Mouse (Mus musculus): ENCODE results near the gene Zfp609. TPM values are rescaled to one million over a fixed set of nuclear protein-coding genes. Genes with fewer than 3 reads are reported as not detected.
A peak's percentile ranks its signal among the peaks of the same experiment; 100 is the strongest.
"Not testable (repeated sequence)": the region's sequence is repeated elsewhere in the genome, so short reads cannot be mapped to it uniquely, and the experiment has no call there.

Zfp609 gene
- polyA plus RNA-seq, 1 experiment from 2014 or later: 7.8 TPM

GRCm38 (mm10) chr9:65661029-65661428 lies 166.3 kb downstream of the Zfp609 start:
- Histone ChIP-seq H3K36me3 (ENCODE audit: control insufficient read depth, insufficient read depth, low read length) (no peaks in the 10 kb centered on the region), H3K27ac (ENCODE audit: low read depth) (no peak overlapping the region), H3K4me2 (ENCODE audit: low read length) (no peak overlapping the region), H3K9ac (ENCODE audit: low read length) (no peak overlapping the region), H3K9me3 (ENCODE audit: control insufficient read depth, low read length) (no peaks in the 10 kb centered on the region), H3K4me3 (ENCODE audit: low read depth, low read length) (no peak overlapping the region), H3K27me3 (replicated peaks; ENCODE audit: control insufficient read depth, insufficient read depth, low read length) (no peaks in the 10 kb centered on the region), H3K4me1 (replicated peaks; ENCODE audit: control insufficient read depth, insufficient read depth, low read length) (no peaks in the 10 kb centered on the region)
- no peak for ATAC-seq (replicated peaks; ENCODE audit: low FRiP score, low TSS enrichment, low read depth)
- DNase-seq (ENCODE audit: low spot score): no peak
- 72% methylated on average over 5 of the region's 5 CpGs for WGBS

- Histone ChIP-seq H3K36me3 (ENCODE audit: control insufficient read depth, insufficient read depth, low read length) (no peaks in the 10 kb centered on the region), H3K27ac (ENCODE audit: low read depth) (no peak overlapping the region), H3K9ac (ENCODE audit: low read length) (no peak overlapping the region), H3K27me3 (replicated peaks; ENCODE audit: control insufficient read depth, insufficient read depth, low read length) (no peaks in the 10 kb centered on the region), H3K4me3 (ENCODE audit: low read depth, low read length) (no peak overlapping the region), H3K9me3 (ENCODE audit: control insufficient read depth, low read length) (no peaks in the 10 kb centered on the region), H3K4me1 (replicated peaks; ENCODE audit: control insufficient read depth, insufficient read depth, low read length) (no peaks in the 10 kb centered on the region), H3K4me2 (ENCODE audit: low read length) (no peak overlapping the region)
- 83% methylated on average over 3 of the region's 3 CpGs for WGBS
- ATAC-seq (replicated peaks; ENCODE audit: low FRiP score, low TSS enrichment, low read depth) (no peak), DNase-seq (ENCODE audit: low spot score) (no peak)
Measured at GRCm38 (mm10) chr9:65657218-65657617, 170.1 kb downstream of the Zfp609 start.

- 77% methylated on average over 8 of the region's 8 CpGs for WGBS
- no peaks in the 10 kb centered on the region for H3K27me3 ChIP-seq (replicated peaks; ENCODE audit: control insufficient read depth, insufficient read depth, low read length)
- no peak overlapping the region for H3K9ac ChIP-seq (ENCODE audit: low read length)
- H3K9me3 ChIP-seq (ENCODE audit: control insufficient read depth, low read length): no peaks in the 10 kb centered on the region
- DNase-seq (ENCODE audit: low spot score) (no peak), ATAC-seq (replicated peaks; ENCODE audit: low FRiP score, low TSS enrichment, low read depth) (no peak)
- H3K4me3 ChIP-seq (ENCODE audit: low read depth, low read length): no peak overlapping the region
- no peak overlapping the region for H3K27ac ChIP-seq (ENCODE audit: low read depth)
- no peak overlapping the region for H3K4me2 ChIP-seq (ENCODE audit: low read length)
- no peaks in the 10 kb centered on the region for H3K36me3 ChIP-seq (ENCODE audit: control insufficient read depth, insufficient read depth, low read length)
- H3K4me1 ChIP-seq (replicated peaks; ENCODE audit: control insufficient read depth, insufficient read depth, low read length): peaks cover 4% of the 10 kb centered on the region
Measured at GRCm38 (mm10) chr9:65655540-65655939, 171.8 kb downstream of the Zfp609 start.

- no peaks in the 10 kb centered on the region for H3K27me3 ChIP-seq (replicated peaks; ENCODE audit: control insufficient read depth, insufficient read depth, low read length)
- peaks cover 11% of the 10 kb centered on the region for H3K4me1 ChIP-seq (replicated peaks; ENCODE audit: control insufficient read depth, insufficient read depth, low read length)
- no peak overlapping the region for H3K4me2 ChIP-seq (ENCODE audit: low read length)
- H3K4me3 ChIP-seq (ENCODE audit: low read depth, low read length): no peak overlapping the region
- no peak overlapping the region for H3K9ac ChIP-seq (ENCODE audit: low read length)
- H3K36me3 ChIP-seq (ENCODE audit: control insufficient read depth, insufficient read depth, low read length): no peaks in the 10 kb centered on the region
- DNase-seq (ENCODE audit: low spot score): no peak
- no peak overlapping the region for H3K27ac ChIP-seq (ENCODE audit: low read depth)
- WGBS: 81% methylated on average over 3 of the region's 3 CpGs
- H3K9me3 ChIP-seq (ENCODE audit: control insufficient read depth, low read length): no peaks in the 10 kb centered on the region
- ATAC-seq (replicated peaks; ENCODE audit: low FRiP score, low TSS enrichment, low read depth): no peak
Measured at GRCm38 (mm10) chr9:65654700-65655237, 172.6 kb downstream of the Zfp609 start.

- WGBS: 88% methylated on average over 4 of the region's 4 CpGs
- no peak overlapping the region for H3K4me3 ChIP-seq (ENCODE audit: low read depth, low read length)
- ATAC-seq (replicated peaks; ENCODE audit: low FRiP score, low TSS enrichment, low read depth) (no peak), DNase-seq (ENCODE audit: low spot score) (no peak)
- H3K9ac ChIP-seq (ENCODE audit: low read length): no peak overlapping the region
- H3K4me1 ChIP-seq (replicated peaks; ENCODE audit: control insufficient read depth, insufficient read depth, low read length): peaks cover 13% of the 10 kb centered on the region
- H3K27me3 ChIP-seq (replicated peaks; ENCODE audit: control insufficient read depth, insufficient read depth, low read length): no peaks in the 10 kb centered on the region
- no peak overlapping the region for H3K4me2 ChIP-seq (ENCODE audit: low read length)
- no peaks in the 10 kb centered on the region for H3K36me3 ChIP-seq (ENCODE audit: control insufficient read depth, insufficient read depth, low read length)
- no peak overlapping the region for H3K27ac ChIP-seq (ENCODE audit: low read depth)
- no peaks in the 10 kb centered on the region for H3K9me3 ChIP-seq (ENCODE audit: control insufficient read depth, low read length)
Measured at GRCm38 (mm10) chr9:65653741-65654140, 173.6 kb downstream of the Zfp609 start.

- WGBS: 78% methylated on average over 1 of the region's 1 CpGs
- not testable (repeated sequence) for H3K27ac ChIP-seq (ENCODE audit: low read depth); DNase-seq (ENCODE audit: low spot score); H3K9ac ChIP-seq (ENCODE audit: low read length); H3K4me3 ChIP-seq (ENCODE audit: low read depth, low read length); ATAC-seq (replicated peaks; ENCODE audit: low FRiP score, low TSS enrichment, low read depth); H3K4me2 ChIP-seq (ENCODE audit: low read length); H3K27me3 ChIP-seq (replicated peaks; ENCODE audit: control insufficient read depth, insufficient read depth, low read length); H3K9me3 ChIP-seq (ENCODE audit: control insufficient read depth, low read length); H3K36me3 ChIP-seq (ENCODE audit: control insufficient read depth, insufficient read depth, low read length)
- H3K4me1 ChIP-seq (replicated peaks; ENCODE audit: control insufficient read depth, insufficient read depth, low read length): peaks cover 13% of the 10 kb centered on the region
Measured at GRCm38 (mm10) chr9:65651957-65652356, 175.4 kb downstream of the Zfp609 start.

- H3K27ac ChIP-seq (ENCODE audit: low read depth): 0 out of 2 replicates have a peak overlapping the region, but pooled peaks have one; percentile 27
- H3K4me3 ChIP-seq (ENCODE audit: low read depth, low read length): no peak overlapping the region
- no peak overlapping the region for H3K4me2 ChIP-seq (ENCODE audit: low read length)
- peaks cover 13% of the 10 kb centered on the region for H3K4me1 ChIP-seq (replicated peaks; ENCODE audit: control insufficient read depth, insufficient read depth, low read length)
- no peaks in the 10 kb centered on the region for H3K9me3 ChIP-seq (ENCODE audit: control insufficient read depth, low read length)
- 25% methylated on average over 1 of the region's 1 CpGs for WGBS
- H3K27me3 ChIP-seq (replicated peaks; ENCODE audit: control insufficient read depth, insufficient read depth, low read length): no peaks in the 10 kb centered on the region
- DNase-seq (ENCODE audit: low spot score) (no peak), ATAC-seq (replicated peaks; ENCODE audit: low FRiP score, low TSS enrichment, low read depth) (no peak)
- H3K36me3 ChIP-seq (ENCODE audit: control insufficient read depth, insufficient read depth, low read length): no peaks in the 10 kb centered on the region
- H3K9ac ChIP-seq (ENCODE audit: low read length): no peak overlapping the region
Measured at GRCm38 (mm10) chr9:65649997-65650396, 177.4 kb downstream of the Zfp609 start.

GRCm38 (mm10) chr9:65648730-65649129 lies 178.6 kb downstream of the Zfp609 start:
- H3K4me1 ChIP-seq (replicated peaks; ENCODE audit: control insufficient read depth, insufficient read depth, low read length): peaks cover 13% of the 10 kb centered on the region
- DNase-seq (ENCODE audit: low spot score) (no peak), ATAC-seq (replicated peaks; ENCODE audit: low FRiP score, low TSS enrichment, low read depth) (no peak)
- no peak overlapping the region for H3K27ac ChIP-seq (ENCODE audit: low read depth)
- H3K27me3 ChIP-seq (replicated peaks; ENCODE audit: control insufficient read depth, insufficient read depth, low read length): no peaks in the 10 kb centered on the region
- H3K9ac ChIP-seq (ENCODE audit: low read length): no peak overlapping the region
- 87% methylated on average over 13 of the region's 13 CpGs for WGBS
- no peaks in the 10 kb centered on the region for H3K9me3 ChIP-seq (ENCODE audit: control insufficient read depth, low read length)
- H3K36me3 ChIP-seq (ENCODE audit: control insufficient read depth, insufficient read depth, low read length): no peaks in the 10 kb centered on the region
- no peak overlapping the region for H3K4me2 ChIP-seq (ENCODE audit: low read length)
- no peak overlapping the region for H3K4me3 ChIP-seq (ENCODE audit: low read depth, low read length)

- no peak overlapping the region for H3K27ac ChIP-seq (ENCODE audit: low read depth)
- H3K27me3 ChIP-seq (replicated peaks; ENCODE audit: control insufficient read depth, insufficient read depth, low read length): no peaks in the 10 kb centered on the region
- H3K36me3 ChIP-seq (ENCODE audit: control insufficient read depth, insufficient read depth, low read length): no peaks in the 10 kb centered on the region
- H3K4me2 ChIP-seq (ENCODE audit: low read length): no peak overlapping the region
- ATAC-seq (replicated peaks; ENCODE audit: low FRiP score, low TSS enrichment, low read depth) (no peak), DNase-seq (ENCODE audit: low spot score) (no peak)
- H3K4me3 ChIP-seq (ENCODE audit: low read depth, low read length): no peak overlapping the region
- H3K9me3 ChIP-seq (ENCODE audit: control insufficient read depth, low read length): no peaks in the 10 kb centered on the region
- peaks cover 16% of the 10 kb centered on the region for H3K4me1 ChIP-seq (replicated peaks; ENCODE audit: control insufficient read depth, insufficient read depth, low read length)
- WGBS: 83% methylated on average over 2 of the region's 2 CpGs
- no peak overlapping the region for H3K9ac ChIP-seq (ENCODE audit: low read length)
Measured at GRCm38 (mm10) chr9:65646782-65647181, 180.6 kb downstream of the Zfp609 start.
